Mouse (Mus musculus): ENCODE results near the gene Ocrl. TPM values are rescaled to one million over a fixed set of nuclear protein-coding genes. Genes with fewer than 3 reads are reported as not detected.

Ocrl gene
- polyA plus RNA-seq (2017; shearing (Covaris generic)) = 12.2 TPM

DNA sequence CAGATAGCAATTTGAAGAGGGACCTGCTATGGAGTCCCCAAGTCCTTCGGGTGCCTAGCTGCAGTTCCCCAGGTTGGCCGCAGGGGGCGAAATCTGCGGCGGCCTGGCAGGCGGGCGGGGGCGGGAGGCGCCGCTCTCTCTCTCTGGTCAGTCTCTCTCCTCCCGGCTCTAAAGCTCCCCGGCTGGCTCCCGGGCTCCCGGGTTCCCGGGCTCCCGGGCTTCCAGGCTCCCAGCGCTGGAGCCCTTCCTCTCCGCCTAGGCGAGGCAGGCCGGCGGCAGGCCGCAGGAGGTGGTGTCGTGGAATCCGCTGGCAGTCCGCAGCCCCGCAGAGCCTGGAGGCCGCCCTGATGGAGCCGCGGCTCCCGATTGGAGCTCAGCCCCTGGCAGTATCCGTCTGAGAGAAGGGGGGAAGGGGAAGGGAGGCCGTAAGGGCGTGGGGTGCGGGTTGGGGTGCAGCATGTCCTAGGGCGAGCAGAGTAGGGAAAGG lies at the start of gene Ocrl:
Ocrl (plus strand) TSS at position 82 of the 487 bp plus-strand sequence.

DNA sequence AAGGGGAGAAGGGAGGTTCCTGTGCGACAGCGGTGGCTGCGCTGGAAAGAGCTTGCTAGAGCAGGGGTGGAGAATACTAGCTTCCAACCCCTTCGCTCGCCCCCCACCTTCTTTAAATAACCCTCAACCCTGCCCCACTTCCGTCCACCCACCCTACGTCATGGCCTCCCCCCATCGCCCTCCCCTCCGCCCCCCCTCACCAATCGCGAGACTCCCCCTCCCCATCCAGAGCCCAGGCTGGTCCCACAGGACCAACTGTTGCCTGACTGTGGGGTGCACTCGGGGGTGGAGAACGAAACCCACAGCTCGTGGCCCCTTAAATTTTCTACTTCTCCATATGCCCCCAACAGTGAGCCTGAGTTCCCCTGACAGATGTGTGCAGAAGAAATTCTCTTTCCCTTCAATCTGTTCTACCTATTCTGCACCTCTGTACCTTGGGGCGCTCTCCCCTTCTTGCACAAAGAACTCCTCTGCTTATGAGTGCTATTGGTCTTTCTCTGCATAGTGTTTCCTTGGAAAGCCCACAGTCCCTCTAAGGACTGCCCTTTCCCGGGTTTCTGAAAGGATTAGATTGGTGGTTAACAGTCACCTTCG lies 19.7 kb upstream of the Ocrl start, which contains the start of gene Smarca1:
Smarca1 (minus strand) TSS at position 544 of the 594 bp plus-strand sequence.

Other genes starting within 250 kb of the Ocrl start
- not detected for gene Smarca1, start 19.4 kb upstream of the Ocrl start, polyA plus RNA-seq (2017; shearing (Covaris generic))
- gene Apln, start 122.5 kb downstream of the Ocrl start, polyA plus RNA-seq (2017; shearing (Covaris generic)) = 0.24 TPM
- gene Xpnpep2, start 196.3 kb downstream of the Ocrl start, polyA plus RNA-seq (2017; shearing (Covaris generic)) = not detected
- 161 TPM for gene Sash3, start 234.0 kb downstream of the Ocrl start, polyA plus RNA-seq (2017; shearing (Covaris generic))

Measured in effector memory CD4-positive, alpha-beta T cell, adult 5 months (primary cell).